Mouse (Mus musculus) liver, adult 2 months (tissue): ENCODE results near the gene Bpifb4.

Experiments used
- CTCF ChIP-seq: fragments of 200-500 bp; IDR thresholded peaks from 2 replicates; pipeline ENCODE4 v1.5.1; 2011; ENCODE audit warnings: low read depth, low read length, control low read depth
- POLR2A ChIP-seq: fragments of 200-500 bp; IDR thresholded peaks from 2 replicates; pipeline ENCODE4 v1.6.1; 2011; ENCODE audit warnings: low read length, control low read depth; ENCODE audit not compliant: insufficient read depth; ENCODE audit errors: extremely low read depth

- TF ChIP-seq CTCF: no peak
- TF ChIP-seq POLR2A: no peak
Observed at GRCm38 (mm10) chr2:153962821-153963331, 24.9 kb downstream of the Bpifb4 start.
